Mouse (Mus musculus) yolk sac, embryonic 10.5 days (tissue): ENCODE data around the gene Cfap20.

ENCODE experiments used
- DNase-seq: peaks from one replicate; pipeline ENCODE4 v3.0.0-alpha.2; 2017; ENCODE audit warnings: low spot score

The Cfap20 gene

DNA sequence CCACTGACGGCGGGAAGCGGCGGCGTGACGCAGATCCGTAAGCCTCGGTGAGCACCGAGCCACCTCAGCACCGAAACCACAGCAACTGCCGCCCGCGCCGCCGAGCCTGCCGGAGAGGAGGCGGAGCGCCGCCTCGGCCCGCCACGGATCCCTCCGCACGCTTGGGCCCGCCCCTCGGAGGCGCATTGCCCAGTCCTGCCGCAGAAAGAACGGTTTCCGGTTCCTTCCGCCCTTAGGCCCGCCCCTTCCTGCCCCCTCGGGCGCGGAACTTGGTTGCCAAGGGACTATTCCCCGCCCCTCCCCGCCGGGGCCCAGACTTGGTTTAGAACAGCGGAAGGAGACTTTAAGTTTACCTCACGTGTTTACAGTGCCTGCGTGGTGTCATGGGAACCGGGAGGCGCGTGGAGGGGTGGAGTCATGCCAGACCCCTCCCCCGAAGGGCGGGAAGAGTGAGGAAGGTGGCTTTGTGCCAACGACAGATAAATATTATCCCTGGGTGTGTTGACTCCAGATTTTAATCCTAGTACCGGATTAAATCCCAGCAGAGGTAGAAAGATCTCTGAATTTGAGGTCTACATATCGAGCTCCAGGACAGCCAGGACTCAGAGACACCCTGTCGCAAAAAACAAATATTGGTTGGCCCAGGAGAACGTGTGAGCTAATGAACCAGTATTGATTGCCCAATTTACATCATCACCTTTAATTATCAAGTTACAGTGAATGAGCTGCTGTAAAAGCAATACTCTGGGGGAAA lies at the start of gene Cfap20:
Gene Cfap20, minus strand, starts transcription at position 184 of the 754 bp plus-strand sequence.
- DNase-seq, result peak; percentile 99

DNA sequence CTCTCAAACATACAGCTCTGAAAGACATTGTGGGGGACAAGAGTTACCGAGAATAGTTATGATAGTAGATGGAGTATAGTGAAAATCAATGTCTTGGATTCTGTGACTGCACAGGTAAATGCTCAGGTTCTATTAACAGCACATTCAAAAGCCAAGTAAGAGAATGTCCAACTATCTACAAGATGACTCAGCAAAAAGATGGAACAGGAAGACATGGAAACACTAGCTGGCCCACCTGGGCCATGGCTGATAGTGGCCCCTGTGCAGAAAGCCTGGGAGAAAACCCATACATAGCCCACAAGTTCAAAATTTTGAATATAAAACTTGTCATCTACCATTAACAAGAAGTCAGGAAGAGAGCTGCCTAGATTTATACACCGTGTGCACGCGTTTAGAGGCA lies 35.3 kb upstream of the Cfap20 start:
- no peak for DNase-seq

DNA sequence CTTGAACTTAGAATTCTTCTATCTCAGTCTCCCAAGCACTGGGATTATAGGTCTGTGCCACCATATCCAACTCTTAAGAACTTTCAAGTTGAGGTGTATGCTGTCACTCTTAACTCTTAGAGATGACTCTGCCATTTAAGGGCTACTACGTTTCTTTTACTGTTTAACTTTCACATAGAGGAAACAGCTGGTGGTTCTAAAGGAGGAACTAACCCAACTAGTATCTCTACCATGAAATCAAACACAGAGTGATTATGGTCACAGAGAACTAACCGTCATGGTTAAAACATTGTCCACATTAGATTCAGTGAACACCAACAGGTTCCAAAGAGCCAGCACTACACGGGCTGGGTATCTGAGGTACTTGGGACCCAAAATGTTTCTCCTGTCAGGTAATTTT lies 34.3 kb upstream of the Cfap20 start:
- no peak for DNase-seq

DNA sequence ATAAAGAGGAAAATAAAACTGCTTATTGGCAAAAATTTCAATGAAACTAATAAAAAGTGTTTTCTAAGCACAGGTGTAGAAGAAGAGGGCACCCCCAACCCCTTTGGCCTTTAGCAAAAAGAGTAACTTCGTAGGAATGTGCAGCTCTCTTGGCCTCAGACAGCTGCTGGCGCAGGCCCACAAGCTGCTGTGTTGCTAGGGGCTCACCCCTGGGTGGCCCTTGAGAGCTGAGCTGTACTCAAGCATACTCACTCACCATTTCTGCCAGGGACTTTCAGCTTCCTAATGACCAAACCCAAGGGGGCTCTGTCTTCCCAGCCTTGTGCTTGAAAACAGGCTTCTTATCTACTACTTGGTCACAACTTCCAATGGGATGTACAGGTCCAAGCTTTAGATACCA lies 31.9 kb upstream of the Cfap20 start:
- DNase-seq, result no peak

DNA sequence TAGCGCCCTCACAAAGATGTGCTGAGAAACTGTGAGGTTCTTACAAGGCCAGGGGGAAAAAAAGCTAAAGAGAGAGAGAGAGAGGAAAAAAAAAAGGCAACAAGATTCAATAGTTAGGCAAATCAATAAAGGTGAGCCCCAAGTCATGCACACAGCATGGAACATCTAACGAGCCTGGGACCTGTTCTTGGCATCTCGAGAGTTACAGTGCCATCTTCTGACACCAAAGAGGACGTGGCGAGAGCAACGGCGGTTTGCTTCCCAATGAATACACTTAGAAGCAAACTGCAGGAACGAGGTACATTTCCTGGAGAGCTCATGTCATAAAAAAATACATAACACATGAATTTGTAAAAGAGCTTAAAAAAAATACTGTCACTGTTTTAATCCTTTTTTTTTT lies 17.8 kb upstream of the Cfap20 start:
- DNase-seq, result no peak

DNA sequence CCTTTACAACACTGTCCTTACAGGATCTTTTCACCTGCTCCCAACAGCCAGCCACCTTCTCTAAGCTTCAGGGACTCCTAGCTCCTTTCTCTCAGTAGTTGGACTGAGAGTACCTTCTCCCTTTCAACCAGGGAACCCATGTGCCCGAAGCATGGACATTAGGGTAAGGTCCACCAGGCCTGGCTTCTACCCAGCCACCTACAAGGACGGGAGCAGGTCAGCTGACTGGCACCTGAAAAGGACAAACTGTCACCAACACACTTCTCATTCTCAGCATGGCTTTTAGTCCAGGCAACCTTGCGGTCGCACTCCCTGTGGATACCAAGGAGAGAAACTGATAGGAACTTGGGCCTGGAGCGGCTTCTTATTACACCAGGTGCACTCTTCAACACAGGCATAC lies 15.6 kb upstream of the Cfap20 start:
- no peak for DNase-seq

DNA sequence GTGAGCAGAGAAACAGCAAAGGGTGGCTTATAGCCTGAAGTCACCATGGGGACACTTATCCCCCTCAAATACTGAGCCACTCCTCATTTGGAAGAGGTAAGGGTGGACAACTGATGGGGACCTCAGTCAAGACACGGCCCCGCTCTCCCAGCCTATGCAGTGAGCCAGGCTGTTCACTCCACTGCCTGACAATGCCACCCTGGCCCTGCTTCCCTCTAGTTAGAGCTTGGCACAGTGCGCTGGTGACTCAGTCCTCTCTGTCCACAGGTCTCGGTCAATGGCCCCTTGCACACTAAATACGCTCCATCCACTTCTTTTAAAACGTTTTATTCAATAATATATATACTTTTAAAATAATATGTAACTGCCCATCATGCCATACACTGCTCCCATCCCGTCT lies 13.0 kb upstream of the Cfap20 start:
- no peak for DNase-seq

DNA sequence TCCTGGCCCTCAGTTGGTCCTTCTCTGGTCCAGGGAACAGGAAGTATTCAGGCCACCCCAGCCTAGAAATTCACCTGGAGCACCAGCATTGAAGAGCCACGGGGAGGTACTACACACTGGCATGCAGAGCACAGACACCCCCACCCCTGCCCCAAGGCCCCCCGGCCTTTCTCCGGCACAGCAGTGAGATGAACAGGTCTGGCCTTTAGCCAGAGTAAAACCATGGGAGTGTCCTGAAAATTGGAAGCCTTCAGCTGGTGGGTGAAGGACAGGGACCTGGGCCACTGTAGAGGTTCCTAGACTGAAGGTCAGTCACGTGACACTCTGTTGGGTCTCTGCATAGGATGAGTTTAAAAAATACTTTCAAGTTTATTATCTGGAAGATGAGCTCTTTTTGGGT lies 10.4 kb upstream of the Cfap20 start:
- no peak for DNase-seq

DNA sequence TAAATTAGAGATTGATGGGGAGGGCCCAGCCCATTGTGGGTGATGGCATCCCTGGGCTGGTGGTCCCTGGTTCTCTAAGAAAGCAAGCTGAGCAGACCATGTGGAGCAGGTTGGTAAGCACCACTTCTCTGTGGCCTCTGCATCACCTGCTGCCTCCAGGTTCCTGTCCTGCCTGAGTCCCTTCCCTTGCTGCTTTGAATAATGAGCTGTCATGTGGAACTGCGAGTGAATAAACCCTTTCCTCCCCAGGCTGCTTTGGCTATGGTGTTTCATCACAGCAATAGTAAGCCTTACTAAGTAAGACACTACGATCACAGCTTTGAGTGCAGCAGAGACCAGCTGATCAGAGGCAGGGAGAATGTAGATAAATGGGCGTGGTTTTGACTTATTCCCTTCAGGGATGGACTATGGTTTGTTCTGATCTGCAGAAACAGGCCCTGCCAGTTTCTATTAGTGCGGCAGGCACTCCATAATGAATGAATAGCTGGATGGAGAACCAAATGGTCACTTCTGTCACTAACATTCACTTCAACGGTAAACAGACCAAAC lies 6.9 kb upstream of the Cfap20 start:
- DNase-seq, result no peak

DNA sequence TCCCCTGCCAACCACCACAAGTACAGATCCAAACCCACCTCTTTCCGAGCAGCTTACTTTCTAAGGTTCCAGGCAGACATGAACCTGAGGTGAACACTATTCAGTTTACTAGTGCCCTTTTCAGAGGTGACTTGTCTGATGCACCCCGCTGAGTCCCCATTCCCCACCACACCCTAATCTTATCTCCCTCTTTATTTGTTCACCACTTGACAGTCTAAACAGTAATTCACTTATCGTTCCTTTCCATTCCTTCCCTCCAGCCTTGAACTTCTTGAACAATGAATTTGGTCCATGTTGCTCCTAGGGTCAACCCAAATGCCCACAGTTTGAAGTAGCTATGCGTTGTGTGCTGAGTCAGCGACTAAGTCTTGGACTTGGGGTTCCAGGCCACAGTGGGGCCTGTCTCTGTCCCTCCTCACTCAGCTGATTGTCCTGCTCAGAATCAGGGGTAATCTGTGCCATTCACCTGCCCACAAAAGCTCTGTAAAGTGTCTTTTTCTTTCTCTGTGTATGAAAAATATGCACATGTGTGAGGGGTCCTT lies 5.6 kb upstream of the Cfap20 start:
- DNase-seq, result no peak

DNA sequence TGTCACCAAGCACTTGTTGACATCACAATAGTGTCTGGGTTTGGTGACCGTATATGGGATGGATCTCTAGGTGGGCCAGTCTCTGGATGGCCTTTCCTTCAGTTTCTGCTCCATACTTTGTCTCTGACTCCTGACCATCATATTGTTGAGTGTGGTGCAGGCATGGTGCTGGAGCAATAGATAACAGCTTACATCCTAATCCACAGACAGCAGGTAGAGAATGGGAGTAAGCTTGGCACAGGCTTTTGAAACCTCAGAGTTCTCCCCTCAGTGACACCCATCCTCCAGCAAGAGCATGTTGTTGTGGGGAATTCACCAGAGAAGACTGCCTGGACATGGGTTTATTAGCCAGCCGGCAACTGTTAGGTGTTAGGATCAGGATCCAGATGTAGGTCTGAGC lies 4.8 kb upstream of the Cfap20 start:
- DNase-seq, result no peak

DNA sequence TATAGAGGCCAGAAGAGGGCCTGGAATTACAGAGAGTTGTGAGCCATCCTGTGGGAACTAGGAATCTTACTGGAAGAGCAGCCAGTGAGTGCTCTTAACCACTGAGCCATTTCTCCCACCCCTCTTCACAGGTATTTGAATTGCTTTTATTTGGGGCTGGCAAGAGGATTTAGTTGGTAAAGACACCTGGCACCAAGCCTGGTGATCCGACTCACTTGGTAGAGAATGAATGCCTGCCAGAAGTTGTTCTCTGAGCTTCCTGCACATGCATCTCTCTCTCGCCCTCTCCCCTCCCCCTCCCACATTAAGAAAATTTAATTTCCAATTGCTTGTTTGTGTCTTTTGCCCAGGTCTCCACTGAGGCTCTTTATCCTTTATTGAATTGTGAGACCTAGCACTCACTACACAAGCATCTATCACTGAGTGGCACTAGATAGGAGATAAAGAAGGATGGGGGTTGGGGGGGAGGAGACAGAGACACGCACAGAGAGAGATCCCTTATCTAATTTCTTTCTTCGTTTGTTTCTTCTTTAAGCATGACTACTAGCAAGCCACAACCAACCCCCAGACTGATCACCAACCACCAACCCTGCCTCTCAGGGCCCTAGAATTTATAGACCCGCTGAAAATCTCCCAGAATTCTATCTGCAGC lies 2.8 kb upstream of the Cfap20 start:
- no peak for DNase-seq

DNA sequence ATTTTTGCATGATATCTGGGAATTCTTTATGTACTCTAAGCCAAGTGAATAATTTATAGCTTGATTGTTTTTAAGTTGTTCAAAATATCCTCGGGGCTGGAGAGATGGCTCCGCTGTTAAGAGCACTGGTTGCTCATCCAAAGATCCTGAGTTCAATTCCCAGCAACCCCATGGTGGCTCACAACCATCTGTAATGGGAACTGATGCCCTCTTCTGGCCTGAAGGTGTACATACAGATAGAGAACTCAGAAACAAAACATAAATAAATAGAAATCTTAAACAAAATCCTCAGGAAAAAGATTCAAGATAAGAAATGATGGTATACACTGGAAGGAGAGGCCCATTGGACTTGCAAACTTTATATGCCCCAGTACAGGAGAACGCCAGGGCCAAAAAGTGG lies 1.3 kb upstream of the Cfap20 start:
- DNase-seq, result no peak

DNA sequence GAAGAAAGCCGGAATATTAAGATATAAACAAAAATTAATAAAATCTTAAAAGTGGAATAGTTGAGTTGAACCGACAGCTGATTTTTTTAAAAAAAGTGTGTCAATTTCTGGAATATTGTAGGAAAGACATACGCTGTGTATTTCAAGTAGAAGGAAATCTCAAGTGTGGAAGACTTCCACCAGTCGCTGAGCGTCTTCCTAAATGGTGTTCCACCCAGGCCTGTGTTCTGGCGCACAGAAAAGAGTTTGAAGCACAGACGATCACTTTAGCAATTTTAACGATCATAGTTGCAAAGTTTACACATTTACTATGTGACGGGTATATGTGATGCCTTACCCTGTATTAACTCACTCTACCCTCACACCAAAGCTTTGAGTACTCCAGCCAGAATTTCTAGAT lies 802 bp upstream of the Cfap20 start:
- no peak for DNase-seq

DNA sequence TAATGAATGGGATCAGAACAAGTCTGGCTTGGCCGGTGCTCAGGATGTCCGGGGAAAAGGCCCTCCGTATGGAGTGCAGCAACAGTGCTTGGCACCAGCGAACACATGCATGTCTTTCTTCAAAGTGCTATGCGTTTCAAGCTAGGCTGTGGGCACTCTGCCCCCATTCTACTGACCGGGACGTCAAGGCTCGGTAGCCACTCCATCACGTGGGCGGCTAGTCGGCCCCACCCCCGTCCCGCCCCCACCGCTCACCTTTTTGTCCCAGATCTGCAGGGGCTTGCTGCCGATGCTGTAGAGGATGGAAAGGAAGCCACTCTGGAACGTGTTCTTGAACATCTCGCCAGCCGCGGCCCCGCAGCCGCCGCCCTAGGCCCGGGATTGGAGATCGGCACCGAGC lies 436 bp downstream of the Cfap20 start:
- DNase-seq, result peak; percentile 69

DNA sequence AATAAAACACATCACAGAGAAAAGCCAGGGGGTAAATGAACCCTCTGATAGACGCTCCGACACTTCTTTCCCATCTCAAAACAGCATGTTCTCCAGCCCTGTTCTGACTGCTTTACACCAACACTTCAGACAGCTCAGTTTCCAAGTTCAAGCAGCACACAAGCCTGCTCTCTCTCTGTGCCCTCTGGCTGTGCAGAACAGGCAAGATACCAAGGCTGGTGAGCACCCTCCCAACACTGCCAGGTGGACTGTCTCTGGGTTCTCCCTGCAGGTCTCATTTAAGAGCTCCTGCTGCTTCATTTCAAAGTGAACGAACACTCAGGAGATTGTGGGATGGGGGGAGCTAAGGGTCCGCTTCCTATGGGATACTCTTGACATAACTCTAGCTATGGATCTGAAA lies 1.5 kb downstream of the Cfap20 start:
- DNase-seq, result no peak

DNA sequence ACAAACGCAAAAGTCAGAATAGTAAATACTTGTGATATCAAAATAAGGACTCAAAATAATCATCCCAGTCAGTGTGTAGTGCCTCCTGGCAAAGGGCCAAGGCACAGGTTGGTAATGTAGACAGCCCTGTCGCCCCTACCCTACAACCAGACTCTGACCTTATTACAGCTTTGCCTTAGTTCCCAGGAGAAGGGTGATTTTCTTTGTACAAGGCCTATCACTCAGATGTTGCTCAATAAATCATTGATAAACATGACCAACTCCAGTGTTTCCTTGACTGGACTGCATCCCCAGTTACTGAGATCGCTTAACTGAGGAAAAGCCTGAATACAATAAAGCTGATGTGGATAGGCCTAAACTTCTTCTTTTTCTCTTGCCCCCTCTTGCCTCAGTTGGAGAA lies 2.2 kb downstream of the Cfap20 start:
- DNase-seq, result no peak

DNA sequence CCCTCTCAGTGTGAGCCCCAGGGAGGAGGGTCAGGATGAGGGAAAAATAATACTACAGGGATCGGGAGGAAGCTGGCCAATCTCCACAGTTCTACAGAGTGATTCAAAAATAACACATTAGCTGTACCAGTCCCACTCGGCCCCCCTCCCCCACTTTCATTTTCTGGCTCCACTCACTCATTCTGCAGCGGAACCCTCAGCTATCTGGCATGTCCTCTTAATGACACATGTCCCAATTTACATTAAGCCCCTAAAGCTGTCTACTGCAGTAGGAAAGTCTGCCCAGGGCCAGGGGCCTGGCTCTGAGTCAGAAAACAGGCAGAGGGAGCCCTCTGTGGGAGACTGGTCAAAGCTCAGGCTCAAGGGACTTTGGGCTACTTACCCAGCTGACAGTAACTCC lies 4.7 kb downstream of the Cfap20 start:
- peak; percentile 28 for DNase-seq

DNA sequence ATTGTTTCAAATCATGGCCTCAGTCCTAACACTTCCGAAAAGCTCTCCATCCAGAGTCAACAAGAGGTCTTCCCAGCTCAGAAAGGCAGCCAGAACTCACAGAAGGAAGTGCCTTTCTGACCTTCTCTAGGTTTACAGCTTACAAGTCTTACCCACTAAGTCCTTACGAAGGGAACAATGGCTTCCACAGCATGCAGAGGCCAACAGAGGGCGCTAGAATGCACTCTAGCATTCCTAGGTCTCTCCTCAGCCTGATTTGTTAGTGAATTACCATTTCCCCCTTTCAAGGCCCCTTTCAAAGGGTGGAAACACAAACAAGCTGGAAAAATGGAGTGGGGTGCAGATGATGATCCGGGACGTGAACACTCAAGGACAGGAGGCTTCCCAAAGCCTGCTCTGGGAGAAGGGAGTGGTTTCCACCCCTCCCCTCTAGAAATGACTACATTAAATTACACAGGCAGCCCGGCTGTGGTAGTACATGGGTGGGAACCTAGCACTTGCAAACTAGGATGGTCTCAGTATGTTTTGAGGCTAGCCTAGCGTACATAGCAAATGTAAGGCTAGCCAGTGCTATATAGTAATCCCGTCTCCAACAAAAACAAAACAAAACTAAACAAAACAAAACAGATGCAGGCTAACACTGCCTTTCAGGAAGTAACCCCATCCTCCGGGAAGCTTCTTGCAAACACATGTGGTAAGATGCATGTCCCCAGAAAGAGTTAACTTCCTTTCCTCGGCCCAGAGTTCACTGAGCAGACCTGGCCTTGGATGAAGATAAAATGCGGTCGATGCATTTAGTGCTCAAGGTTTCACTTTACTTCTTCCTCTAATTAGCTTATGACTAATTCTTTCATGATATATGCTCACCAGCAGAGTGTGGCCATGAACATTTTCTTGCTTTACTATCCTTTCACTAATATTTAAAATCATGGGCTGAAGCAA lies 6.8 kb downstream of the Cfap20 start:
- peak; percentile 56 for DNase-seq

DNA sequence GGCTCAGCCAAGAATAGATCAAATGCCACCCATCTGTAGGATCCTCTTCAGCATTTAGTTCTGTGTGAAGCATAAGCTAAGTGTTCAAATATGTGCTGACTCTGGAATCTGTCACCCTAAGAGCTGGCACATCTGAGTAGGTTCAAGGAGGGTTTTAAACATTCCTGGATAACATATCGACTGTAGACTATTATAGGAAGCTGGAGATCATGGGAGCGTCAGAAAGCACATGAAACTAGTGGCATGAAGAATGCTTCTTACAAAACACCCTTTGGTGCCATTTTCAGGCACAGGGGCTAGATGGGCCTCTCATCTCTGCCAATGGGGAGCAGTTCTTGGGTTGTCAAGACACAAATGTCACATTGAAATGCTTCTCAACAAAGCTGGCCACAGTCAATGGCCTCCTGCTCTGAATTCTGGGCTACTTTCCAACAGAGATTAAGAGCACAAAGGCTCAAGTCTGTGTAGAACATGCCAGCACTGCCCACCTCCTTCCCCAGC lies 7.8 kb downstream of the Cfap20 start:
- no peak for DNase-seq

DNA sequence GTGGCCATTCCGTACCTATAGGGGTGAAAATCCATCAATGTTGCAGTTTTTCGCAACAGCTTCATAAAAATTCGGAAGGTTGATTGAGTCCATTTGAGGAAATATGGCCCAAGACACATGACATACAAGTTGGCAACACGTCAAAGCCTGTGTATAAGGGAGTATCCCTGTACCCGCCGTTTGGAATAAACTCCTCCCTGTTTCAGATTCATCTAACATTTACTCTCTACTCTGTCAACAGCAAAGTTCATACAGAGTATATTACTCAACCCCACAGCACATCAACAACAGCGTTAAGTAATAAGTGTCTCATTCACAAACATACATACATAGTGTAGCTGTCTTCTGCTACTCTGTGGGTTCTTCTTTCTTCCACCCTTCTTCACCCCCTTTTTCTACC lies 10.0 kb downstream of the Cfap20 start:
- DNase-seq, result no peak

DNA sequence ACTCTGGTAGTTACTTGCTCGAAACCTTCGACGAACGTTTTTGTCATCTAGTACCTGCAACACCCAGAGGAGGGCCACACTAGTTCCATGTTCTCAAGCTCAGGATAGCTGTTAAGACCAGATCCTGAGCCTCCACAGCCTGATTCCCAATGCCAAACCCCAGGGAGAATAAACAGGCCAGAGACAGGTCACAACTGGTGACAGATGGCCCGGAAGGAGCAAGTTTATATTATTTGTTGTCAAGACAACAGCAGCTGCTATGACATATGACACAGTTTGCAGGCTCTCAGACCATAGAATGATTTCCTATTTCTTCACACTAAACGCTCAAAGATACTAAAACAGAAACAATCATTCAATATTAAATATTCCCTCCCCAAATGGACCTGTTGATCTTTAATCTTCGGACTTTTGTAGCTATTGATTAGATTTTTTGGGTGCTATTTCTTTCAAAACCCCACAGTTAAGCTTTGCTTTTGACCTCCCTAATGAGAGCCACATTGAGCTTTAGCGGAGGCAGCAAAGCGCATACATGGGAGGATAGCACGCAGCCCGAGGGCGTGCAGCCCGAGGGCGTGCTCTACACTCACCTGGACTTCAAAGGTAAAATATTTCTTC lies 12.4 kb downstream of the Cfap20 start:
- no peak for DNase-seq
